Mouse (Mus musculus): ENCODE results near the gene Ank2.

GRCm38 (mm10) chr3:126998008-126998741 is 501.0 kb downstream of the Ank2 start:
- TF ChIP-seq EP300 (IDR thresholded peaks at IDR 0.05; ENCODE audit: insufficient read depth, low read depth, low read length), result no peak
- no peak for TF ChIP-seq CTCF (IDR thresholded peaks at IDR 0.05)
- no peak for TF ChIP-seq POLR2A (IDR thresholded peaks at IDR 0.05; ENCODE audit: insufficient read depth, low read depth, low read length)

Measured in heart, adult 2 months (tissue).